In the genomic region with DNA sequence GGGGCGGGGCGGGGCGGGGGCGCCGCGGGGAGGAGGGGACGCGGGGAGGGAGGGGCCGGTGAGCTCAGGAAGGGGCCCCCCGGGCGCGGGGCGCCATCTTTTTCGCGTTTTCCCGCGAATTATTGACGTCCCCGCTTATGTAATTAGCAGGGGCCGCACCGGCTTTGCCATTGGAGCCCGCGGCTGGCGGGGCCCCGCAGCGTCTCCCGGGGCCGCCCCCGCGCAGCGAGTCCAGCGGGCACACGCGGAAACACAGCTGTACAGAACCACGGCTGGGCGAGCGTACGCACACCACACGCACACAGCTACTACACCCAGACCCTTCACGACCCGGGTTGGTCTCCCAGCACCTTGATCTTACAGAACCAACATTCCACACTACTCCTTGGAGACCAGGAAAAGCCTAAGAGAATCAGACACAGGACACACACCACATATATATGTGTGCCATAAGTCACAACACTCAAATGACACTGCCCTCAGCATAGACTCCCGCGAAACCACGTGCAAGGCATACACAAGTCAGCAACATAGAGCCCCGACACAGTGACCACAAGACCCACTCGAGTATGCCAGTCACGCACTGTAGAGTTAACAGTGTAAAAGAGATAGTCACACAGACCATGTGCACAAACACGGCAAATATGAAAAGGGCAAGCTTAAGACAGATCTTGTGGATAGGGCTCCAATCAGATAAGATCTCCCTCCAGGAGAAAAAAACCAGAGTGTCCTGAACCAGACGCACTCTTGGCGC, we compare ENCODE assay signal across 7 mouse cellular contexts. TPM values are rescaled to one million over a fixed set of nuclear protein-coding genes. Genes with fewer than 3 reads are reported as not detected.
DNase-seq lines count a peak whose midpoint lies in the region; ATAC-seq and TF ChIP-seq lines count a peak whose summit lies in the region.

No protein-coding gene starts in this region.

- peak; percentile 44 for DNase-seq in adrenal gland, adult 18-20 months (ENCODE audit: low spot score in 2 of 2)
- peak; percentile 53 for DNase-seq in forebrain, embryonic 14.5 days (ENCODE audit: low spot score)
- DNase-seq in limb, embryonic 11.5 days (ENCODE audit: low spot score) = peak; percentile 35
- DNase-seq in midbrain, embryonic 10.5 days (ENCODE audit: low spot score) = no peak
- DNase-seq in splenic B cell, adult 2 months (ENCODE audit: low read depth, low spot score) = peak; percentile 75

- no peaks in the 10 kb centered on the region for H3K9me3 ChIP-seq in E14TG2a.4 (ENCODE audit: low read length)
- H3K9me3 ChIP-seq in forebrain, embryonic 14.5 days (replicated peaks; ENCODE audit: control insufficient read depth, low read length) = no peaks in the 10 kb centered on the region
- no peaks in the 10 kb centered on the region for H3K9me3 ChIP-seq in hindbrain, embryonic 15.5 days
- no peaks in the 10 kb centered on the region for H3K9me3 ChIP-seq in limb, embryonic 11.5 days (ENCODE audit: control insufficient read depth, low read length)
- H3K9me3 ChIP-seq in midbrain, embryonic 10.5 days (replicated peaks) = no peaks in the 10 kb centered on the region

- ATAC-seq in forebrain, embryonic 14.5 days = peak; percentile 70
- ATAC-seq in hindbrain, embryonic 15.5 days (ENCODE audit: low FRiP score, low read depth) = peak; percentile 76
- no peak for ATAC-seq in limb, embryonic 11.5 days (ENCODE audit: insufficient number of reproducible peaks, low FRiP score, low TSS enrichment, low read depth)

- H3K27me3 ChIP-seq in E14TG2a.4 (ENCODE audit: insufficient read depth, low read length) = peaks cover 68% of the 10 kb centered on the region
- 0 out of 2 replicates have a peak, but pooled peaks cover 12% of the 10 kb centered on the region for H3K27me3 ChIP-seq in forebrain, embryonic 14.5 days (replicated peaks; ENCODE audit: control insufficient read depth, insufficient read depth, low read length)
- H3K27me3 ChIP-seq in hindbrain, embryonic 15.5 days = peaks cover 24% of the 10 kb centered on the region
- H3K27me3 ChIP-seq in limb, embryonic 11.5 days (ENCODE audit: control insufficient read depth, insufficient read depth, low read length) = peaks cover 51% of the 10 kb centered on the region
- peaks cover 60% of the 10 kb centered on the region for H3K27me3 ChIP-seq in midbrain, embryonic 10.5 days (ENCODE audit: low read depth, poor library complexity, severe bottlenecking)
- H3K27me3 ChIP-seq in splenic B cell, adult 2 months (ENCODE audit: control insufficient read depth, insufficient read depth, low read length, poor library complexity, severe bottlenecking) = no peaks in the 10 kb centered on the region

- peak overlapping the region; percentile 68 for H3K9ac ChIP-seq in forebrain, embryonic 14.5 days (ENCODE audit: low read length)
- H3K9ac ChIP-seq in hindbrain, embryonic 15.5 days = peak overlapping the region; percentile 43
- H3K9ac ChIP-seq in limb, embryonic 11.5 days (ENCODE audit: low read length) = peak overlapping the region; percentile 34; the same call in 1 of the 2 replicates

- peaks cover 10% of the 10 kb centered on the region; the same call in 1 of the 2 replicates for H3K36me3 ChIP-seq in E14TG2a.4 (ENCODE audit: insufficient read depth, low read length)
- no peaks in the 10 kb centered on the region for H3K36me3 ChIP-seq in forebrain, embryonic 14.5 days (ENCODE audit: control insufficient read depth, insufficient read depth, low read length)
- H3K36me3 ChIP-seq in hindbrain, embryonic 15.5 days = no peaks in the 10 kb centered on the region
- no peaks in the 10 kb centered on the region for H3K36me3 ChIP-seq in limb, embryonic 11.5 days (ENCODE audit: control insufficient read depth, insufficient read depth, low read length)
- no peaks in the 10 kb centered on the region for H3K36me3 ChIP-seq in midbrain, embryonic 10.5 days
- no peaks in the 10 kb centered on the region for H3K36me3 ChIP-seq in splenic B cell, adult 2 months (ENCODE audit: control insufficient read depth, insufficient read depth, low read length, poor library complexity, severe bottlenecking)

- peak overlapping the region; percentile 82 for H3K4me3 ChIP-seq in E14TG2a.4 (replicated peaks; ENCODE audit: low read length)
- H3K4me3 ChIP-seq in forebrain, embryonic 14.5 days (ENCODE audit: low read depth, low read length) = peak overlapping the region; percentile 51
- H3K4me3 ChIP-seq in hindbrain, embryonic 15.5 days = peak overlapping the region; percentile 52
- H3K4me3 ChIP-seq in limb, embryonic 11.5 days (ENCODE audit: low read depth, low read length) = peak overlapping the region; percentile 46
- H3K4me3 ChIP-seq in midbrain, embryonic 10.5 days = peak overlapping the region; percentile 72

- H3K4me1 ChIP-seq in E14TG2a.4 (replicated peaks; ENCODE audit: low read depth, low read length) = peaks cover 26% of the 10 kb centered on the region
- peaks cover 7% of the 10 kb centered on the region; the same call in 1 of the 2 replicates for H3K4me1 ChIP-seq in forebrain, embryonic 14.5 days (ENCODE audit: control insufficient read depth, insufficient read depth, low read length)
- H3K4me1 ChIP-seq in hindbrain, embryonic 15.5 days (replicated peaks) = peaks cover 19% of the 10 kb centered on the region
- peaks cover 6% of the 10 kb centered on the region for H3K4me1 ChIP-seq in limb, embryonic 11.5 days (ENCODE audit: control insufficient read depth, insufficient read depth, low read length)
- peaks cover 31% of the 10 kb centered on the region for H3K4me1 ChIP-seq in midbrain, embryonic 10.5 days

- WGBS in forebrain, embryonic 14.5 days = 2% methylated on average over 41 of the region's 50 CpGs
- WGBS in hindbrain, embryonic 15.5 days = 3% methylated on average over 37 of the region's 50 CpGs
- 4% methylated on average over 47 of the region's 50 CpGs for WGBS in limb, embryonic 11.5 days
- WGBS in midbrain, embryonic 10.5 days = 3% methylated on average over 45 of the region's 50 CpGs

- H3K4me2 ChIP-seq in forebrain, embryonic 14.5 days (ENCODE audit: low read length) = peak overlapping the region; percentile 89
- H3K4me2 ChIP-seq in hindbrain, embryonic 15.5 days = peak overlapping the region; percentile 84
- peak overlapping the region; percentile 89 for H3K4me2 ChIP-seq in limb, embryonic 11.5 days (ENCODE audit: low read depth, severe bottlenecking)

- H3K27ac ChIP-seq in forebrain, embryonic 14.5 days (ENCODE audit: low read depth, low read length) = no peak overlapping the region
- H3K27ac ChIP-seq in hindbrain, embryonic 15.5 days (replicated peaks) = no peak overlapping the region
- no peak overlapping the region for H3K27ac ChIP-seq in limb, embryonic 11.5 days (replicated peaks; ENCODE audit: low read depth, low read length)
- H3K27ac ChIP-seq in midbrain, embryonic 10.5 days (replicated peaks) = peak overlapping the region; percentile 81

- no peak for TF ChIP-seq CTCF in E14TG2a.4 (conservative IDR thresholded peaks at IDR 0.05; ENCODE audit: low read length)

RNA-seq across cellular contexts. Expression of gene Phf19, which starts 0.4 kb away (rescaled TPM):
- total RNA-seq in adrenal gland, adult 18-20 months (2021) = 1 to 10 TPM; 1.3 to 1.7 TPM
- 4.7 and 6.2 TPM in 2 replicates for polyA plus RNA-seq in forebrain, embryonic 14.5 days (2014; fragmentation: Nextera tagmentation; extraction: Ambion mirVana)
- 2.1 and 2.3 TPM in 2 replicates for polyA plus RNA-seq in hindbrain, embryonic 15.5 days (2015; fragmentation: Nextera tagmentation; extraction: Ambion mirVana)
- 0.28 and 0.32 TPM in 2 replicates for polyA plus RNA-seq in limb, embryonic 11.5 days (2014; fragmentation: Nextera tagmentation; extraction: Ambion mirVana)
- 2.6 and 2.8 TPM in 2 replicates for polyA plus RNA-seq in midbrain, embryonic 10.5 days (2016; fragmentation: Nextera tagmentation; extraction: Ambion mirVana)

RNA-seq across cellular contexts. Expression of gene Psmd5, which starts 39.5 kb away (rescaled TPM):
- 10 to 100 TPM; 40.8 to 41.1 TPM for total RNA-seq in adrenal gland, adult 18-20 months (2021)
- polyA plus RNA-seq in forebrain, embryonic 14.5 days (2014; fragmentation: Nextera tagmentation; extraction: Ambion mirVana) = 120 and 129 TPM in 2 replicates
- 97.3 and 97.9 TPM in 2 replicates for polyA plus RNA-seq in hindbrain, embryonic 15.5 days (2015; fragmentation: Nextera tagmentation; extraction: Ambion mirVana)
- polyA plus RNA-seq in limb, embryonic 11.5 days (2014; fragmentation: Nextera tagmentation; extraction: Ambion mirVana) = 112 and 128 TPM in 2 replicates
- polyA plus RNA-seq in midbrain, embryonic 10.5 days (2016; fragmentation: Nextera tagmentation; extraction: Ambion mirVana) = 135 and 139 TPM in 2 replicates

RNA-seq across cellular contexts. Expression of gene Cutal, which starts 40.0 kb away (rescaled TPM):
- total RNA-seq in adrenal gland, adult 18-20 months (2021) = under 1 TPM in 1 of 2 experiments, not detected in 1; 0.48 TPM
- polyA plus RNA-seq in forebrain, embryonic 14.5 days (2014; fragmentation: Nextera tagmentation; extraction: Ambion mirVana) = 0.08 and 0.16 TPM in 2 replicates
- 0.32 and 0.39 TPM in 2 replicates for polyA plus RNA-seq in hindbrain, embryonic 15.5 days (2015; fragmentation: Nextera tagmentation; extraction: Ambion mirVana)
- polyA plus RNA-seq in limb, embryonic 11.5 days (2014; fragmentation: Nextera tagmentation; extraction: Ambion mirVana) = not detected in 2 replicates
- polyA plus RNA-seq in midbrain, embryonic 10.5 days (2016; fragmentation: Nextera tagmentation; extraction: Ambion mirVana) = 0.11 TPM in 1 of 2 replicates, not detected in the other

RNA-seq across cellular contexts. Expression of gene Traf1, which starts 47.3 kb away (rescaled TPM):
- total RNA-seq in adrenal gland, adult 18-20 months (2021) = 1 to 10 TPM; 2.6 to 2.8 TPM
- polyA plus RNA-seq in forebrain, embryonic 14.5 days (2014; fragmentation: Nextera tagmentation; extraction: Ambion mirVana) = 0.42 and 0.76 TPM in 2 replicates
- 2.0 and 2.2 TPM in 2 replicates for polyA plus RNA-seq in hindbrain, embryonic 15.5 days (2015; fragmentation: Nextera tagmentation; extraction: Ambion mirVana)
- 0.15 and 0.24 TPM in 2 replicates for polyA plus RNA-seq in limb, embryonic 11.5 days (2014; fragmentation: Nextera tagmentation; extraction: Ambion mirVana)
- polyA plus RNA-seq in midbrain, embryonic 10.5 days (2016; fragmentation: Nextera tagmentation; extraction: Ambion mirVana) = 0.12 and 0.27 TPM in 2 replicates
